Mouse (Mus musculus): Measurements from ENCODE around the gene C5ar1. TPM values are rescaled to one million over a fixed set of nuclear protein-coding genes. Genes with fewer than 3 reads are reported as not detected.
A peak's percentile ranks its signal among the peaks of the same experiment; 100 is the strongest.

C5ar1 gene
- polyA plus RNA-seq, 1 experiment from 2014 or later = 1.8 TPM

DNA sequence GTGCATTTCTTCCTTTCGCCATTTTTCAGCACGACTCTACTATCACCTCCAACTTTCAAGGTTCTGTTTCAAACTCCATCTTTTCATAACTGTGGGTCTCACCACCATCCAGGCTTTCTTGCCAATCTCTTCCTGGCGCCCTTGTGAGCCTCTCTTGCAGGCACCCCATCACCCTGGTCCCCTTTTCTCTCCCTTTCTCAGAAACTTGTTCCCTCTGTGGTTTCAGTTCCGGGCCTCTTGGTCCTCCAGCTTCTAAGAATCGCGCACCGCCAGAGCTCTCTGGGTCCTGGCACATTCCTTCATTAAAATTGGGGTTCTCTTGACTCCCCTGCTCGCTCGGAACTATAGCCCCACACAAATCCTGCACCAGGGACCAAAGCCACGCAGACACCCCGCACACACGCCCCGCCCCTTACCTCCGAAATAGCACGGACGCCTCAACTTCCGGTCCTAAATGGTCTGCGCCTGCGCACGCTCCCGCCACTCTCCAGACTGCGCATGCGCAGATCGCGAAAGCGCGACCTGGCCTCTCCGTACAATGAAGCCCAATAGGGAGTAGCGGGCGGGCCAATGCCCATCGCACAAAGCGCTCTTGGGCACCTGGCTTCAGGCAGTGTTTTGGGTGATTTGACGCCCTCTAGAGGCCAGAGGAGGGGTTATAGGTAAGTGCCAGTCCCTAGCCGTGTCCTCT, 37.6 kb downstream of the C5ar1 start, which contains the start of gene Dhx34:
Gene Dhx34 (minus strand): TSS at position 456 of the 691 bp plus-strand sequence.
- peaks cover 15% of the 10 kb centered on the region; the same call in 1 of the 2 replicates for H3K36me3 ChIP-seq (ENCODE audit: control insufficient read depth, insufficient read depth, low read length)
- peak within 1 kb of the TSS; percentile 59 for H3K4me2 ChIP-seq (replicated peaks; ENCODE audit: low read depth, low read length)
- H3K9me3 ChIP-seq (ENCODE audit: control insufficient read depth, low read length) = no peaks in the 10 kb centered on the region
- 1% methylated on average over 34 of the region's 34 CpGs for WGBS
- peak within 1 kb of the TSS; percentile 71 for H3K4me3 ChIP-seq (ENCODE audit: low read length)
- no peaks in the 10 kb centered on the region for H3K27me3 ChIP-seq (ENCODE audit: control insufficient read depth, insufficient read depth, low read length)
- H3K27ac ChIP-seq (ENCODE audit: low read depth, low read length) = peak within 1 kb of the TSS; percentile 62
- peak within 1 kb of the TSS; percentile 84 for H3K9ac ChIP-seq (ENCODE audit: low read depth, low read length)
- peak; percentile 97 for ATAC-seq (ENCODE audit: low FRiP score, low TSS enrichment)
- peaks cover 5% of the 10 kb centered on the region; the same call in 1 of the 2 replicates for H3K4me1 ChIP-seq (ENCODE audit: control insufficient read depth, insufficient read depth, low read length)

DNA sequence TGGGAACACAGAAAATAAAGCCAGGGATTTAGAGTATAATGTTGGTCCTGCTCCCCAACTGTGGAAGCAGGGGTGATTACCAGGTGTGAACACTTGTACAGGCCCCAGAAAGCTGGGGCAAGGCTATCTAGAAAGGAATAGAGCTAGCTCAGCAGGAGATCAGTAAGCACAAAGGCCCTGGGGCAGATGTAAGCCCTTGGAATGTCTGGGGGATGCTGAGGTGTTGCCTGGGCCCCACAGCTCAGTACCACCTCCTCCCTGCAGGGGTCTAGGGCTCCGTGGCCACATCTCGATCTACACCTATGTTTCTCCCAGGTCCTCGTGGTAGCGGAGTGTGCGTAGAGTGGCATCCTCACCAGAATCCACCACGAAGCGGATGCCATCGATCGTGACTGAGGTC, 45.4 kb downstream of the C5ar1 start:
- peaks cover 82% of the 10 kb centered on the region for H3K36me3 ChIP-seq (ENCODE audit: control insufficient read depth, insufficient read depth, low read length)
- no peak overlapping the region for H3K4me3 ChIP-seq (ENCODE audit: low read length)
- ATAC-seq (ENCODE audit: low FRiP score, low TSS enrichment) = no peak
- H3K27me3 ChIP-seq (ENCODE audit: control insufficient read depth, insufficient read depth, low read length) = no peaks in the 10 kb centered on the region
- no peak overlapping the region for H3K9ac ChIP-seq (ENCODE audit: low read depth, low read length)
- H3K27ac ChIP-seq (ENCODE audit: low read depth, low read length) = no peak overlapping the region
- H3K4me2 ChIP-seq (replicated peaks; ENCODE audit: low read depth, low read length) = no peak overlapping the region
- H3K4me1 ChIP-seq (ENCODE audit: control insufficient read depth, insufficient read depth, low read length) = 0 out of 2 replicates have a peak, but pooled peaks cover 5% of the 10 kb centered on the region
- WGBS = 92% methylated on average over 9 of the region's 9 CpGs
- no peaks in the 10 kb centered on the region for H3K9me3 ChIP-seq (ENCODE audit: control insufficient read depth, low read length)

DNA sequence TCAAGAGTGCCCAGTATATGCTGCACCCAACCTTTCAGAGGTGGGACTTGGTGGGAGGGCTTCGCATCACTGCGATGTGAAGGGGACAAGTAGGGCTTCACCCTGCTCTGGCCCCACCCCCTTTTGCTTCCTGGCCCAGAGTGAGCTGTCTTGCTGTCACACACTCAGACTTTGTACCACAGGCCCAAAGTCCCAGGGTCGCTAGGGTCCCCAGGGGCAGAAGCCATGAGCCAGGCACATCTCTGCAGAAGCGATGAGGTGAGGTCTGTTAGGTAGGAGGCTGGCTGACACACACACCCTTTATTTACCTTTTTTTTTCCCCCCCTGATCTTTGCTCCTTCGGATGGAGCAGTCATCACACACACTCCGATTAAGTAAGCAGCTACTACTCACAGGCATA, 46.1 kb downstream of the C5ar1 start:
- no peak overlapping the region for H3K27ac ChIP-seq (ENCODE audit: low read depth, low read length)
- H3K9me3 ChIP-seq (ENCODE audit: control insufficient read depth, low read length) = no peaks in the 10 kb centered on the region
- WGBS = 94% methylated on average over 6 of the region's 6 CpGs
- no peak overlapping the region for H3K4me2 ChIP-seq (replicated peaks; ENCODE audit: low read depth, low read length)
- H3K4me3 ChIP-seq (ENCODE audit: low read length) = no peak overlapping the region
- no peak for ATAC-seq (ENCODE audit: low FRiP score, low TSS enrichment)
- peaks cover 12% of the 10 kb centered on the region; the same call in 1 of the 2 replicates for H3K4me1 ChIP-seq (ENCODE audit: control insufficient read depth, insufficient read depth, low read length)
- H3K27me3 ChIP-seq (ENCODE audit: control insufficient read depth, insufficient read depth, low read length) = no peaks in the 10 kb centered on the region
- no peak overlapping the region for H3K9ac ChIP-seq (ENCODE audit: low read depth, low read length)
- H3K36me3 ChIP-seq (ENCODE audit: control insufficient read depth, insufficient read depth, low read length) = peaks cover 79% of the 10 kb centered on the region

DNA sequence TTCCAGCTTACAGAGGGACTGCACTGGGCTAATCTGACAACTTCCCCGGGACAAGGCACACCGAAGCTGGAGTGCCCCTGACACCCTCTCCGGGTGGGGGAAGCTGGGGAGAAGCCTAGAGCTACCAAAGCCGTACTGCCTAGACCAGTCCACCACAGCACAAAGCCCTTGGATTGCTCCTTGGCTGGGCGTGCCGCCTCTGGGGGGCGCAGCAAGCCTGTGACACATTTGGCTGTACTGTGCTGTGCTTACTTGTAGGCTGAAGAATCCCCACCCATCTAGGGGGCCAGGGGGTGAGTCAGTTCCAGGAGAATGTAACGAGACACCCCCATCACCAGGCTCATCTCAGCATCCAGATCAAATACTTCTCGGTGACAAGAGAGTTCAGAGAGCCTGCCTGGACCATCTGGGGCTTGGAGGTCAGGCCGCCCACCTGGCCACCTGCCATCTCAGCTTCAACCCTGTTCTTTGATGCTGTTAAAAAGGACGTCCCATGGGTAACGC, 48.4 kb downstream of the C5ar1 start:
- peak; percentile 45 for ATAC-seq (ENCODE audit: low FRiP score, low TSS enrichment)
- Histone ChIP-seq H3K27ac (ENCODE audit: low read depth, low read length) (no peak overlapping the region), H3K36me3 (ENCODE audit: control insufficient read depth, insufficient read depth, low read length) (peaks cover 66% of the 10 kb centered on the region), H3K9ac (ENCODE audit: low read depth, low read length) (no peak overlapping the region), H3K4me1 (ENCODE audit: control insufficient read depth, insufficient read depth, low read length) (peaks cover 12% of the 10 kb centered on the region; the same call in 1 of the 2 replicates), H3K4me2 (replicated peaks; ENCODE audit: low read depth, low read length) (no peak overlapping the region), H3K27me3 (ENCODE audit: control insufficient read depth, insufficient read depth, low read length) (no peaks in the 10 kb centered on the region), H3K9me3 (ENCODE audit: control insufficient read depth, low read length) (no peaks in the 10 kb centered on the region), H3K4me3 (ENCODE audit: low read length) (no peak overlapping the region)
- WGBS = 56% methylated on average over 12 of the region's 12 CpGs

DNA sequence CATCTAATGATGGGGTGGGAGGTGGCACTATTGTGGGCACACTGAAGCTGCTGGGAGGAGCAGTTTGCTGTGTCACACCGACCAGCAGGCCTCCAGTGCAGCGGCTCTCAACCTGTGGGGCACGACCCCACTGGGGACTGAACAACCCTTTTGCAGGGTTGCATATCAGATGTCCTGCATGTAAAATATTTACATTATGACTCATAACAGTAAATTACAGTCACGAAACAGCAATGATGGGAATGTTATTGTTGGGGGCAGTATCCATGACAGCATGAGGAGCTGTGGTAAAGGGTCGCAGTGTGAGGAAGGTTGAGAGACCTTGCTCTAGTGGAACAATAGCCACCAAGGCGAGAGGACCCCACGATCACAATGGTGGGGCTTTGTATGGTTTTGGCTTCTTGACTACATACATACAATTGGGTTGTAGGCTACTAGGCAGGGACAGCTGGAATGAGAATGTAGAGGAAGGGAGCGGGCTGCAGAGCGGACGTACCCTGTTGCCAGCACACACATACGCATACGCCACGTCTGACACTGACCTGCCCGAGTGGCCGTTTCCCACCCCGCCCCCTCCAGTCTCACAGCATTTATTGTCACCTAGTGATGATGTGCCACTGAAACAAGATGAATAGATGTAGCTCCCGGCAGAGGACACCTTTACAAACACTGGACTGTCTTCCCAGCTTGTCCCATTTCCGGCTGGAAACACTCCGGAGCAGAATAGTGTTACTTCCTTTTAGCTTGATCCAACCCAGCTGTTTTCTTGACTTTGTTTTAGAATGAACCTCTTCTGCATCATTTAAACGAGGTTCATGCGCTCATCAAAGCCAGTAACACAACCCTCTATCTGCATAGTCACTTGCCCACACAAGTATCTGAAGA, 50.3 kb downstream of the C5ar1 start:
- H3K4me3 ChIP-seq (ENCODE audit: low read length) = no peak overlapping the region
- no peak for ATAC-seq (ENCODE audit: low FRiP score, low TSS enrichment)
- H3K9ac ChIP-seq (ENCODE audit: low read depth, low read length) = no peak overlapping the region
- 65% methylated on average over 21 of the region's 21 CpGs for WGBS
- peaks cover 12% of the 10 kb centered on the region; the same call in 1 of the 2 replicates for H3K4me1 ChIP-seq (ENCODE audit: control insufficient read depth, insufficient read depth, low read length)
- no peak overlapping the region for H3K4me2 ChIP-seq (replicated peaks; ENCODE audit: low read depth, low read length)
- no peaks in the 10 kb centered on the region for H3K27me3 ChIP-seq (ENCODE audit: control insufficient read depth, insufficient read depth, low read length)
- peak overlapping the region; percentile 17; the same call in 1 of the 2 replicates for H3K27ac ChIP-seq (ENCODE audit: low read depth, low read length)
- H3K36me3 ChIP-seq (ENCODE audit: control insufficient read depth, insufficient read depth, low read length) = peaks cover 59% of the 10 kb centered on the region
- no peaks in the 10 kb centered on the region for H3K9me3 ChIP-seq (ENCODE audit: control insufficient read depth, low read length)

DNA sequence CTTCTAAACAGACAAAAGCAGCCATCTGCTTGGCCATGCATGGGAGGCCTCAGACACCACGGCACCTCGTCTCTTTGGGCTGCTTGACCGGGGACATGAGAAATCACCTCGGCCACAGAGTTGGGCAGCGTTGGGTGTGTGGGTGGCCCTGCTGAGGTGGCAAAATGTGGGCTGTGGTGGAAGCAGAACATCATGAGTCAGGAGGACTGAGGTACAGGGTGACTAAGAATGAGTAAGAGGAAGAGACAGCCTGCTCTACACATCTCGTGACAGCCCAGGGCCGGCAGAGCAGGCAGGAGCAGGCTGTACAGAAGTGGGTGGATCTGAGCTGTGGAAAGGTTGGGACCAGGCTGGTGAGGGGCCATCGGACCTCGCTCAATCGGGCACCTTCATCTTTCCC, 51.8 kb downstream of the C5ar1 start:
- peaks cover 59% of the 10 kb centered on the region; the same call in 1 of the 2 replicates for H3K36me3 ChIP-seq (ENCODE audit: control insufficient read depth, insufficient read depth, low read length)
- whole genome bisulfite sequencing = 72% methylated on average over 10 of the region's 10 CpGs
- no peak overlapping the region for H3K27ac ChIP-seq (ENCODE audit: low read depth, low read length)

DNA sequence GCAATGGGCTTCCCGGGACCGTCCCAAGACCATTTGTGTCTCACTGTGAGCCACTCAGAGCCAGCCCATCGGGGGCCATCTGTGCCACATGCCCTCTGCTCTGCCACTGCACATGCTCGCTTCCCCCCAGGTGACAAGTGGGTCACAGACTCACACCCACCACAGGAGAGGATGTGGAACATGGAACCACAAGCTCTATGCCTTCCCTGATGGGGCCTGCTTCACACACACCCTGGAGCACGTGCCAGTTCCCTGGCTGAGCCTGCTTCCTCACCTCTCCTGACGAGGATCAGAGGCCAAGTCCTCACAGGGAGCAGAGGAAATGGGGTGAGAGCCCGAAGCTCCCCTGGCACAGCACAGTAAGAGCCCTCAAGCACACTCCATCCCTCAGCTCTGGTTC, 52.3 kb downstream of the C5ar1 start:
- no peak overlapping the region for H3K27ac ChIP-seq (ENCODE audit: low read depth, low read length)
- H3K4me3 ChIP-seq (ENCODE audit: low read length) = no peak overlapping the region
- no peaks in the 10 kb centered on the region for H3K27me3 ChIP-seq (ENCODE audit: control insufficient read depth, insufficient read depth, low read length)
- H3K9me3 ChIP-seq (ENCODE audit: control insufficient read depth, low read length) = no peaks in the 10 kb centered on the region
- H3K4me2 ChIP-seq (replicated peaks; ENCODE audit: low read depth, low read length) = no peak overlapping the region
- ATAC-seq (ENCODE audit: low FRiP score, low TSS enrichment) = no peak
- no peak overlapping the region for H3K9ac ChIP-seq (ENCODE audit: low read depth, low read length)
- H3K4me1 ChIP-seq (ENCODE audit: control insufficient read depth, insufficient read depth, low read length) = peaks cover 12% of the 10 kb centered on the region; the same call in 1 of the 2 replicates
- peaks cover 62% of the 10 kb centered on the region; the same call in 1 of the 2 replicates for H3K36me3 ChIP-seq (ENCODE audit: control insufficient read depth, insufficient read depth, low read length)
- WGBS = 79% methylated on average over 7 of the region's 7 CpGs

More for the DNA sequence above, 51.8 kb downstream of the C5ar1 start:
- Histone ChIP-seq H3K9ac (ENCODE audit: low read depth, low read length) (no peak overlapping the region), H3K9me3 (ENCODE audit: control insufficient read depth, low read length) (no peaks in the 10 kb centered on the region), H3K4me1 (ENCODE audit: control insufficient read depth, insufficient read depth, low read length) (peaks cover 12% of the 10 kb centered on the region; the same call in 1 of the 2 replicates), H3K4me2 (replicated peaks; ENCODE audit: low read depth, low read length) (no peak overlapping the region), H3K4me3 (ENCODE audit: low read length) (no peak overlapping the region), H3K27me3 (ENCODE audit: control insufficient read depth, insufficient read depth, low read length) (no peaks in the 10 kb centered on the region)
- ATAC-seq (ENCODE audit: low FRiP score, low TSS enrichment) = no peak

DNA sequence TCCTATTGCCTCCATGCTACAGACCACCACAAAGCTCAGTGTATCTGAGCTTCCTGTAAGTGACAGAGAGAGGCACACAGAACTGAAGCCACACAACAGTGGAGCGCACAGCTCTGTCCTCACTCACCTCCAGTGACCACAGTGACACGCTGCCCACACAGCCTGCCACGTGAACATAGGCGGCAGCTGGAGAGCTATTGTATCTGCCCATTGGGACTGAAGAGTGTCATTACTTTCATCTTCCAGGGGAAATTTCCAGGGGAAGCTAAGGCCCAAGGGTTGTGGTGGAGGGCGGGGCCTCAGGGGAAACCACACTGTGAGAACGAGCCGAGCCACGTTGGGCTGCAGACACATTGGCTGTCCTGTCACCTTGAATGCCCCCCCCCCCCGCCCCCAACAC, 54.5 kb downstream of the C5ar1 start:
- Histone ChIP-seq H3K36me3 (ENCODE audit: control insufficient read depth, insufficient read depth, low read length) (peaks cover 56% of the 10 kb centered on the region; the same call in 1 of the 2 replicates), H3K4me3 (ENCODE audit: low read length) (no peak overlapping the region), H3K27ac (ENCODE audit: low read depth, low read length) (no peak overlapping the region), H3K9ac (ENCODE audit: low read depth, low read length) (no peak overlapping the region), H3K4me2 (replicated peaks; ENCODE audit: low read depth, low read length) (no peak overlapping the region), H3K27me3 (ENCODE audit: control insufficient read depth, insufficient read depth, low read length) (no peaks in the 10 kb centered on the region), H3K4me1 (ENCODE audit: control insufficient read depth, insufficient read depth, low read length) (peaks cover 12% of the 10 kb centered on the region; the same call in 1 of the 2 replicates), H3K9me3 (ENCODE audit: control insufficient read depth, low read length) (no peaks in the 10 kb centered on the region)
- WGBS = 76% methylated on average over 9 of the region's 9 CpGs
- no peak for ATAC-seq (ENCODE audit: low FRiP score, low TSS enrichment)
